Mouse (Mus musculus): ENCODE data around the gene Kcnd3.

The Kcnd3 gene

DNA sequence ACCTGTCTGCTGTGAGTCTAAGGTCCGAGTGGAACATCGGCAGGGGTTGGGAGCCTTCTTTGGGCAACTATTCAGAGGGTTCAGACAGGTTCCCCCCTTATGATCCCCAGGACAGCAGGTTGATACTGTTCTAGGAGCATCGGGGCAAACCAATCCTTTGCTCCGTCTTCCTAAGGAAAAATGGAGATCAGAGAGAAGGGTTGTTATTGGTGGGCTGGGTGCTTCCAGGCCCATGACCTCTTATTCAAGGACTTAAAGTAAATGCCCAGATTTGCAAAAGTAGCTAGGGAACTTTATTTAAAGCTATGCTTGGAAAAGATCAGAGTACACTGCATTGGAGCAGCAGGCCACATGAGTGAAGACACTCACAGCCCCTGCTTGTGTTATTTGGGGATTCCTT, 69.5 kb downstream of the Kcnd3 start:
- no peak for DNase-seq (ENCODE audit: low read depth, low spot score)

DNA sequence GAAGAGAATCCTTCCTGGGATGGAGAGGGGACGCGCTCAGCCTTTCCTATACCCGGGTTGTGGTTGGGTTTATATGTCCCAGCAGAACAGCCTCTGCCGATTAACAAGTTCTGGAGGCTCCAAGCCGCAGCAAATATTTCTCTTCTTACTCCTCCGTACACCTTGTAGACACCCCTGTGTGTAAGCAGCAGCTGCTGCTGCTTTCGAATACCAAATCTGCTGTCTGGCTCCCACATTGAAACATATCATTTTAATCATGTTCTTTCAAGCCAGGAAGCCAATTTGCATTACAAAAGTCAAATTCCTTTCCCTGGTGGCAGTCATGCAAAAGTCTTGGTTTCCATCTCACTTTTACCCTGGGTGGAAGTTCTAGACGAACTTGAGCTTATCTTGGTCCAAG, 76.7 kb downstream of the Kcnd3 start:
- DNase-seq (ENCODE audit: low read depth, low spot score) = no peak

DNA sequence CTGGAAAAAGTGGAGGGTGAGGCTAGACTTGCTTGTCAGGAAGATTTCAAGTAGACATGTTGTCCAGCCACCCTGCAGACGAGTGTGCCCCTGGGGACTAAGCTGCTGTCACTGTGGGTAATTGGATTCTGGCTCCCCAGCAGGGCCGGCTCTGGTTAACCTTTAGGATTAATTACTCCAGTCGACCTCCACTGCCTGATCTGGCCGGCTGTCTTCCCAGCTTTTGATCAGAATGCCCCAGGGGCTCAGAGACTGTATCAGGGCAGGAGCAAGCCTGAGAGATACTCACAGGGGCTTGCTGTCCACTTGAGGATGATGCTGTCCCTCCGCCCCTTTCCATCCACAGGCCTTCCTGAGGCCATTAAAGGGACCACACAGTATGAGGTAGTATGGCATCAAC, 77.6 kb downstream of the Kcnd3 start:
- DNase-seq (ENCODE audit: low read depth, low spot score) = no peak

DNA sequence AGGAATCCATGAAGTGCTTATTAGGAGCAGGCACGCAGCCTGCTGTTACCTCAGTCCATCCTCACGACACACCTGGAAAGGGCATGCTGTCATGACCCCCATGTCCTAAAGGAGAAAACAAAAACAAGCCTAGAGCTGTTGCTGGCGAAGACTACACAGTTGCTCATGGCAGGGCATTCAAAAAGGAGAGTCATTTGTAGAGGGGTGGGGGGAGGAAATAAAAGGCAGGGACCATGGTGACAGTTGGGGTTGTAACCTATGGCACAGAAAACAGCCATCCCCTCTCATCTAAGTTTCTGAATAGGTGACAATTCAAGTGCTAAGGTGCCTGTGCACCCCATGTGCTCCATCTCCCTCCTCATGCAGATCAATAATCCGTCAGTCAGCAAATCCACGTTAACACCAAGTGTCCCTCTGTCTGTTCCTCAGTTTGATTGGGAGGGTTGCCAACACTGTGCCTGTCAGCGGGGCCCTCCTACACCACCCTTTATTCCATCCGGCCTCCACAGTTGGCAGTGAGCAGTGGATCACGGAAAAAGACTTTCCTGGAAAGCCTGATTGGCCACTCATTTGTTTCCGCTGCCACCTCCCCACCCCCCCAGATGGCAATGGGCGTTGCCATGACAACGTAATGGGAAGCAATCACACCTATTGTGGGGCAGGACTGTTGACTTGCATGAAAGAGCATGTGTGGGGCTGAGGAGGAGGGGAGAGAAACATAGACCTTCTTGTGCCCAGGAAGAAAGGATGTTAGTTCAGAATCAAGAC, 78.4 kb downstream of the Kcnd3 start:
- peak; percentile 84 for DNase-seq (ENCODE audit: low read depth, low spot score)

DNA sequence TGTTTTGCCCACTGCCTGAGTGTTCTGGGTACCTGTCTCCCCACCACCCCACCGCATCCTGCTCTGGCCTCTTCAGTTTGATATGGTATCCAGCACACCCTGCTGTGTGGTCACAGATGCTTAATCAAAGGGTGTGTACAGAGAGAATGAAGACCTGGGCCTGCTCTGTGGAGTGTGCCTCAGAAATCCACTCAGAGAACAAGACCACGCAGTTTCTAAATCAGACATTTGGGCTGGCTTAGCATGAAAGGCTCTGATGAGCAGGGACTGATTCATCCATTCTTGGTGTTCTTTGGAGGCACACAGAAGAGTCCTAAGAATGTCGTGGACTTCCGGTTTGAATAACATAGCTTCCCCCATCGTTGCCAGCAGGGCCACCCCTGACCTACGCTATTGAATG, 86.3 kb downstream of the Kcnd3 start:
- no peak for DNase-seq (ENCODE audit: low read depth, low spot score)

DNA sequence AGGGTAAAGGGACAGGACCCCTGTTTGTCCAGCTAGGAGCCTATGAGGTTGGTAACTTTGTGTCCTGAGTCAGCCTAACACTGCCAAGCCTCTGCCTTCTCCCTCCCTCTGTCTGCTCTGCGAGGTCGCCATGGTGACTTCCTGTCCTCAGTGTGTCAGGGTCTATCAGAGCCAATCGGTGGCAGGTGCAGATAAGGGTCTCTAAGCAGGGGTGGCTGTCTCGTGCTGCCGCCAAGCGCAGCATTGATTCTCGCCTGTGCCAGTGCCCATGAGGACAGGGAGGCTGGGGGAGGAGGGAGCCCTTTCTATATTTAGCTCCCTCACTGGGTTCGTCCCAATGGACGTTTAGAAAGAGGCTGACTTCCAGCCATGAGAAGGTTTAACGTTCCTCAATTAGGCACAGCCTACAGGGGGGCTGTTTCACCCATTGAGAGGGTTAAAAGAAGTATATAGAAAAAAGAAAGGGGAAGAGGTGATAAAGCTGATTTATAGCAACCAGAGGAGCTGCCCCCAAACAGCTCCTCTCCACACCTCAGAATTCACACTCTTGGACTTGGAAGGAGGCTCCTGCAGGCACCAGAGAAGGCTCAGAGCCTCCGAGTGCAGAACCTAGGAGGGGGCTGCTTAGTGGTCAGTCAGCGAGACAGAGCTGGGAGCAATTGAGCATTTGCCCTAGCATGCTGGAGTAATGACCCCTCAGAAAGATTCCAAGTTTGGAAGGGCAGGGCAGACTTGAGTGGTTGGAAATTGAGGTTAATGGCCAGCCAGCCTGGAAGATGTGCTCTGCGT, 86.9 kb downstream of the Kcnd3 start:
- DNase-seq (ENCODE audit: low read depth, low spot score) = no peak

DNA sequence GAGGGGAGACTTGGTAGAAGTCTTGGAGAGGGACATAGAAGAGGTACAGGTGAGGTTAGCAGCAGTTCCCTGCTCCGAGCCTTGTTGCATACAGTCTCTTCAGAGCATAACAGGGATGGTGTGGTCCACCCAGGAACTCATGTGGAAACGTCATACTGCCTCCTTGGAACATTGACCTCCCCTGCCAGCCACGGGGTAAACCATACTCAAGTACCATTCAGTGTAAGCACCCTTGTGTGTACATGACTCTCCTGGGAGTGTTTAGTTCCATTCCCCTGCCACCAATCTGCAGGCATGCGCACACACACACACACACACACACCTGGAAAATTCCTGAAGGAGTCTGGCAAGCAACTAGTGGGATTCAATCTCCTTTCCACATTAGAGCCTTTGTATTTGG, 90.6 kb downstream of the Kcnd3 start:
- DNase-seq (ENCODE audit: low read depth, low spot score) = no peak

DNA sequence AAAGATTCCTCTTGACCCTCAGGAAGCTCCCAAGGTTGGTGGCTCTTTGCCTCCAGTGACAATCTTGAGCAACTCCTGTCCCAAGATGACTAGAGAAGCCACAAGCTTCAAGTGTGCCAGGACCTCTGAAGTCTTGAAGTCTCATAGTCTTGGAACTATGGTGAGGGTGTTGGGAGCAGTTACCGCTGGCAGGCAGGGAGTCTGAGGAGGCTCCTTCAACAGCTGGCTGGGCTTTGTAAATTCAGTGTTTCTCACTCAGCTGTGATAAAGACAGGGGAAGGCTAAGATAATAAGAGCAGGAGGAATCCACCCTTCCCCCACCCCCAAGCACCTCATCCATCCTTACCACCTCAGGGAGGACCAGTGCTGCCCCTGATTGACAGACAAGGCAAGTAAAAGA, 92.0 kb downstream of the Kcnd3 start:
- no peak for DNase-seq (ENCODE audit: low read depth, low spot score)

DNA sequence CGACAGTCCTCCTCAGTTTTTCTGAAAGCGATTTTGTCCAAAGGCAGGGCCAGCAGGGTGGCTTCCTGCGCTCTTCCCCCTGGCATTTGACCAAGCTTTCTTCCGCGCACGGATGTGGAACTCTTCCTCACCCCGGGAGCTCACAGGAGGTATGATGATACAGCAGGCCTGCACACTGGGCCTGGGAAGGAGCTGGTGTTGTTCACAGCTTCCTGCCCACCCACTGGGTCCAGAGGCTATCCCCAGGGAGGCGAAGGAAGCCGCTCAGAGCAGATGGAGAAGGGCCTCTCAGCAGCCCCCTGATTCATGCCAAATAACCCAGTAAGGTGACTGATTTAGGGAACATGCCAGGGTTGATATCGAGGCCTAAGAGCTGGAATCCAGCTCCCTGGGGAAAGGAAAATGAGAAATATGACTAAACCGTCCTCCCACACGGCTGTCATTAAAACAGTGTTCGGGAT, 94.5 kb downstream of the Kcnd3 start:
- DNase-seq (ENCODE audit: low read depth, low spot score) = no peak

DNA sequence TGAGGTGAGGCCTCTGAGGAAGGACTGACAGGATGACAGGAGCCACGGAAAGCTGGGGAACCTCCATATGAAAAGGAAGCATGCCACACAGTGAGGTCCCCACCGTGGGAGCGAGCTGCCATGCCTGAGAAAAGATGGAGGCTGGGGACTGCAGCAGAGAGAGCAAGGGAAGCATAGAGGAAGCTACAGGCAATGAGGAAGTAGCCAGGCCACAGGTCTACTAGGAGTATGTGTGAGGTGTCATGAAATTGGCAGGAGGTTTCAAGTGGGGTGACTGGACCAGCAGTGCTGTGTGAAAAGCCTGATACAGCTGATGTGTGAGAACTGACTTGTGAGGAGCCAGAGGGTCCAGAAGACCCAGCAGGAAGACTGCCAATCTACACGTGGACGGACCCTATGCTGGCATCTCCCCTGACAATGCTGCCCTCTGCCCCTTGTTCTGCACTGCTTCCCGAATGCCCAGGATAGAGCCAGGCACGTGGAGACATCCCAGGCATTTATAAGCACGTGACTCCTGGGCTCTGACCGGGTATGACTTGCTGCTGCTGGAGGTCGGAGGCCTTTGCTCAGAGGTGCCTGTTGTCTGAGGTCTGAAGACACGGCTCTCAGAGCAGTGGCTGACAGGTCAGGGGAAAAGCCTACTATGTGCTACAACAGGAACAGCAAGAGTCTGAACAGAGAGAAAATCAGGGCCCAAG, 96.1 kb downstream of the Kcnd3 start:
- no peak for DNase-seq (ENCODE audit: low read depth, low spot score)

DNA sequence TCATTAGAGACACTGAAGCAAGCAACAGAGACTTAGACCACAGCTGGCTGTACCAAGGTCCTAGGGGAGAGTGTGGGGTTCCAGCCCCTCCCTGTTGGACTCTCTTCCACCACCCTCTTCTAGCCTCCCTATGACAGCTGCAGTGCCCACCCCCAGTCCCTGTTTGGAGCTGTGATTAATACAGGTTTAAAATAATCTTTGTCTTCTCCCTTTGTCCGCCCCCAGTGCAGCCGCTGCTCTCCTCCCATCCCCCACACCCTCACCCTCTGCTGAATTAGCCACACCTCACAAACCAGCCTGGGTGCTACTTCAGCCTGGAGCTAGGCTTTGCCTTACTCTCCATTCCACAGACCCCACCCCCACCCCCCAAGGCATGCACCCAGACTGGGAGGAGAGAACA, 107.3 kb downstream of the Kcnd3 start:
- DNase-seq (ENCODE audit: low read depth, low spot score) = no peak

DNA sequence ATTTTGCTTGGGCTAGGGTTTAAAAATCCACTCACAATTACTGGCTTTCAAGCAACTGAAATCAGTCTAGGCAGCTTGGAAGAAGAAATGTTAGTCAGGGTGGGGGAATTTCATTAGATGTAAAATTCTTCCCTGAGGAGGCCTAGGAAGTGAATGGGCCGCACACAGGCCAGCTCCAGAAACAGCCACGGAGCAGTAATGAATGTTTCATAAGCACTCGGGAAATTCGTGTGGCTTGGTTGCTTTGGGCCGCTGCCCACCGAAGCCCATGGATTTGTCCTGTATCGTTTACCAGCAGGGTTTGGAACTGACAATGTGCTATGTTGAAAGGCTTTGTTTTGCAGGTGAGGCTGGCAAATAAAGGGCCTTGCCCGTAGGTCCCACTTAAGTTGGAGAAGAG, 114.8 kb downstream of the Kcnd3 start:
- DNase-seq (ENCODE audit: low read depth, low spot score) = no peak

DNA sequence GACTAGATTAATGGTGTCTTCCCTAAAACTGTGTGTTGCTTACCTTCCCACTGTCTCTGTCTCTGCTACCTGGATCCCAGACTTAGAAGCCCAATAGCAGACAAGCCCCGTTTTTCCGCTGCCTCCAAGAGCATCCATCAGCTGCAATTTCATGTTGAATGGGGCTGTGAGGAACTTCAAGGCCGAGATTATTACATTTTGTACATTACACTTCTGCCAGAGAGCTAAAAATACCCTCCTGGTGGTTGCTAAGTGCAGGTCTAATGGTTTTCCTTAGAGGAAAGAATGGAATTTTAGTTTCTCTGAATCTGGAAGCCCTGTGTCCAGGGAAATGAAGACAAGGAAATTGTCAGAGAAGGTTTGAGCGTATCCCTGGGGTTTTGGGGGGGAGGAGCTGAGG, 115.3 kb downstream of the Kcnd3 start:
- DNase-seq (ENCODE audit: low read depth, low spot score) = no peak

DNA sequence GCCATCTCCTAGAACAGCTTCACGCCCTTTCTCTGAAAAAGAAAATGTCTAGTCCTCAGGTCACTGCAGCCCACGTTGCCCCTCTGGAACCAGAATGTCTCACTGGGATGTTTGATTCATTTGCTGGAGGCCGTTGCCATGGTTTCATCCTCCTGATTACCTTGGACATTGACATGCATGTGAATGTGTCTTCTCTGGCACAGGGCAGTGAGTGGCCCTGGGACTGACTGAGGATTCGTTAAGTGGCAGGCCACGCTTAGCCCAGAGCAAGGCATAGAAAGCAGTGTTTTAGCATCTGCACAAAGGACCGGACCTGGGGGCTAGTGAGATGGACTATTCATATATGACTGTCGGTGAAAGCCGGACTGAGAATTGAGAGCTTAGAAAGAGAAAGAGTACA, 116.3 kb downstream of the Kcnd3 start:
- DNase-seq (ENCODE audit: low read depth, low spot score) = no peak

DNA sequence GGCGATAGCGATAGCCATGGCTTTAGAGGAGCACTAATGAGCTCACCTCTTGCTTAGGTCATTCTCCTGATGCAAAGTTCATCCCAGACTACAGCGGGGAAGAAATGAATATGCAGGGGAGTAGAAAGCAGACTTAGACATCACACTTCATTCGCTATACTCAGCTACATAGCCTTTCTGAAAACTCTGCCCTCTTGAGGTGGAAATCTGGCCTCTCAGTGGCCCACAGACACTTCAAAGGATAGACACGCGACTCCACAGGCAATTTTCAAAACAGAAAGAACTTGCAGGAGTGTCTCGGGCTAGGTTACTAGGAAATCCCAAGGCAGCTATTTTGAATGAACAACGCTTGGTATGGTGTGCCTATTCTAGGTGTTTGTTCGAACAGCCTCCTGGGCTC, 116.7 kb downstream of the Kcnd3 start:
- DNase-seq (ENCODE audit: low read depth, low spot score) = no peak

DNA sequence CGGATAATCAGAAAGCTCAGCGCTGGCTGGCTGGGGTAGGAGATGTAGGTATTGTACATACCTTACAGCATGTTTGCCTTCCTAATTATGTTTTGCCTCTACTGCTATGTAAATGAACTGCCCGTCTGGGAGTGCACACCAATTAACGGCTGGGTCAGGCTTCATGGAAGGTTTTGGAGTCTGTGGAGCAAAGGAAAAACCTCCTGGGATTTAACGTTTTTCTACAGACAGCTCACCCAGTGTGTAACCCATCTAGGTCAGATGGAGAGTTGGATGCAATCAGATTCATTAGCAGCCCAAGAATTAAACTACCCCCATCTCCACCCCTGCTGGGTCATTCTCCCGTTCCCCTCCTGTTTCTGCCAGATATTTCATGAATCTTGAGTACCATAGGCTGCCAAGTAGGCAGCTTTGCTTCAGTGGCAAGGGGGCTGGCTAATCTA, 117.2 kb downstream of the Kcnd3 start:
- no peak for DNase-seq (ENCODE audit: low read depth, low spot score)

DNA sequence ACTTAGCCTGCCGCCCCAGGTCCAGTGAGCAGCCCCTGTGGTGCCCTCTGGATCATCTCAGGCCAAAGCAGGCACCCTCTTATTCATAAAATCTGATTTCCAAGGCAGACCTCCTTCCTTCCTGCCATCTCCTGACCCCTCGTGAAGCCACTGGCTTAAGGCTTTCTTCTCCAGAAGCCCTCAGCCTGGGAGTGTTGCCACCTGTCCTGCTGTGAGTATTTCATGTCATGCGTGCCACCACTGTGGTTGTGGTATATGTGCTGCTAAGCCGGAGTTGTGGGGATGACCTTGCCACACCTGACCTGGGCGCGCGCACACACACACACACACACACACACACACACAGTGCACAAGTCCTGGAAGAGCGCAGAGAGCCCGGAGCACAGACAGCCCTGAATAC, 117.8 kb downstream of the Kcnd3 start:
- DNase-seq (ENCODE audit: low read depth, low spot score) = no peak

DNA sequence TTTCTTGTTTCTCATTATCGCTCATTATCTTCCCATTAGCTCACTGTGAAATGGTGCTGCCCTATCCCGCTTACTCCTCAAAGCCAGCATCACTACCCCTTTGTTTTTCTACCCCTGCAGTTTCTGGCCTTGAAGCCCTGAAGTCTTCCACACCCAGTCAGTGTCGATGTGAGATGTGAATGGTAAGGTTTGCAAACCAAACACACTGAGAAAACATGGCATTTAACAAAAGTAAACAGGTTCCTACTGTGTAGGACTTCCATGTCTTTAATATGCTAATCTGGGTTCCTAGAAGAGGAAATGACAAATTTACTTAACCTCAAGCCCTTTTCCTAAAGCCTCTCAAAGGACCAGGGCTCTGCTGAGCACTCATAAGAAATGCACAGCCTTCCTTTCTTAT, 118.7 kb downstream of the Kcnd3 start:
- DNase-seq (ENCODE audit: low read depth, low spot score) = no peak

DNA sequence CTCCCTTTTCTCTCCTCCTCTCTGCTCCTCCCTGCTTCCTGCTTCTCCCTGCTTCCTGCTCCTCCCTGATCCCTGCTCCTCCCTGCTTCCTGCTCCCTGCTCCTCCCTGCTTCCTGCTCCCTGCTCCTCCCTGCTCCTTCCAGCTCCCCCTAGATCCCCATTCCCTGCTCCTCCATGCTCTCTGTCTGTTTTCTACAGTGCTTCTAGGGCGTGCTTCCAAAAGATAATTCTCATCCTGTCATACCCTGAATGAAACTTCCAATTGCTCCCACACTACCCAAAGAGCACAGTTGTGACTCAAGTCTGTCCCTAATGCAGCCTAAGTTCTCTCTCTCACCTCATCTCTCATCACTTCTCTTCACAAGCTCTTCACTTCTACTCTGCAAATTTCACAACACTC, 119.8 kb downstream of the Kcnd3 start:
- no peak for DNase-seq (ENCODE audit: low read depth, low spot score)

DNA sequence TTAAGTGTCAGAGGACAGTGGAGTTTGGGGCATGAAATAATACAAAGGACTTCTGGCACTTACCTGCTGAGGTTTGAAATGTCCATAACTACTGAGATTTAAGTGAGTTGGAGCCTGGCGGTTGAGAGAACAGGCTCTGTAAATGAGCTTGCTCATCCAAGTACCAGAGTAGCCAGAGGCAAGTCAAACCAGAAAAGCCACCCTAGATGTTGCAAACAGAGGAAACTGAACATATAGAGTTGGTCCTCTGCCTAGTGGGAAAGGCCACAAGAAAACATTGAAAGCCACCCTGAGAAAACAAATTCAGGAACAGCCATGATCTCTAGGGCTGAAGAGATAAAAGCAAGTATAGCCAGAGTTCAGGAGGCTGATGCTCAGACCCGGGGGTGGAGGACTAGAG, 121.0 kb downstream of the Kcnd3 start:
- no peak for DNase-seq (ENCODE audit: low read depth, low spot score)

DNA sequence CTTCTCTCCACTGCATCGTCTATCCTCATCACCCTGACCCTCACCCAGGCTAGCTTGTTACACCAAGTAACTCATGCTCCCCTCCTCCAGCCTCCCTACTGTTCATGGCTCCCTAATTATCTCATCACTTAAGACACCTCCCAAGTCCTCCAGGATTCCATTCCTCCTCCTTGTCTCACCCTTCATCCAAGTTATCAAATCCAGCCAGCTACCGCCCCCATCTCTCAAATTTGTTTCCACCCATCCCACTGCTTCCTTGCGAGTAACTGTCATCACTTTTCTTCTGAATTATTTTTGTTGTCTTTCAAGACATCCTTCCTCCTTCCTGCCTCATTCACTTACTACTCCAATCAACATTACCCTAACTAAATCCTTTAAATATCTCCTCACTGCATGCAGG, 126.2 kb downstream of the Kcnd3 start:
- DNase-seq (ENCODE audit: low read depth, low spot score) = no peak

DNA sequence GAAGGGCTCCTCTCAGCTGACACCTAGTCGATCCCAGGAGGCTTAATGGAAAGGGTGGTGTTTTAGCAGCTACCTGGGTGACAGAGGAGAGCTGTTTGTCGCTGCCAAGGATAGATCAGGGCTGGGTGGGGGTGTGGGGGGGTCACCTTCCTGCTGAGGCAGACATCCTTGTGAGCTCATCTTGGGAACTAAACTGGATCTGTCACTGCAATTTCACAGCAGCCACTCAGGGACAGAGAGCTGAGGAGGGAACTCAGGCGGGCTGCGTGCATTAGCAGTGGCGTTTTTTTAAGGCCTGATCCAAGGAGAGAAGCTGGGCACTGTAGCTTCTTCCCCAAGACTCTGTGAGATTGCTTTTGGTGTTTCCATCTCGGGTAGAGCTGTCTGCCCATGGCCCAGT, 129.0 kb downstream of the Kcnd3 start:
- no peak for DNase-seq (ENCODE audit: low read depth, low spot score)

DNA sequence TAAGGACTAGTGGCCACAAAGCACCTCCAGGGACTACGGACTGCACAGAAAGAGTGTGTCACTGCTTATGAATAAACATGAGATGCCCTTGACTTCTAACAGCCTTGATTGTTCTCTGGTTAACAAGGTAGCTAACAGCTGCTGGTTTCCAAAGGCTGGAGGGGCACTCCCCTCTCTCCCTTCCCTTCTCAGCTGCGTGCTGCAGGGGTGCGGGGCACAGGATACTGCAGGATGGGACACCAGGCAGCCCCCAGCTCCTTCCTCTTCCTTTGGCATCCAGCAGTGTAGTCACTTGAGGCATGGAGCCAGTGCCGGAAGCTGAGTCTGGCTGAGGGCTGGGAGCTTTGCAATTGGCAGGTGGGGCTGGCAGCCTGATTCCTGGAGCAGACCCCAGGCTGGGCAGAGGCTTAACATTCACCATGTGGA, 133.6 kb downstream of the Kcnd3 start:
- no peak for DNase-seq (ENCODE audit: low read depth, low spot score)

Data from brain, embryonic 18.5 days (tissue).